In genomic region chr13:41021607-41022006, GRCm38 (mm10) we compare ENCODE assay signal across 28 mouse cellular contexts. TPM values are rescaled to one million over a fixed set of nuclear protein-coding genes. Genes with fewer than 3 reads are reported as not detected.
A peak's percentile ranks its signal among the peaks of the same experiment; 100 is the strongest.
DNase-seq lines count a peak whose midpoint lies in the region; ATAC-seq and TF ChIP-seq lines count a peak whose summit lies in the region.
"Had no signal": no experiment of that assay in that cellular context is flagged by ENCODE, and none has a peak within 500 bp of the region (broad histone marks: within the 10 kb centered on the region; RNA-seq: fewer than 3 reads in every experiment).

No protein-coding gene starts in this region.

- no peaks in the 10 kb centered on the region for H3K9me3 ChIP-seq in liver, embryonic 11.5 days (ENCODE audit: control insufficient read depth, low read length)
- H3K9me3 ChIP-seq in liver, postnatal 0 days (ENCODE audit: low read length): no peaks in the 10 kb centered on the region
- H3K9me3 ChIP-seq in liver, embryonic 14.5 days (ENCODE audit: control insufficient read depth, low read length): no peaks in the 10 kb centered on the region
- H3K9me3 ChIP-seq: G1E; hindbrain, embryonic 10.5 days; hindbrain, embryonic 15.5 days; limb, embryonic 12.5 days; megakaryocyte, embryonic 14.5 days; midbrain, embryonic 13.5 days had no signal

- peak overlapping the region; percentile 84 for H3K4me2 ChIP-seq in liver, embryonic 11.5 days
- H3K4me2 ChIP-seq in liver, postnatal 0 days (ENCODE audit: low read depth, low read length): no peak overlapping the region
- peak overlapping the region; percentile 92 for H3K4me2 ChIP-seq in liver, embryonic 14.5 days (ENCODE audit: low read depth)
- H3K4me2 ChIP-seq: hindbrain, embryonic 15.5 days; limb, embryonic 12.5 days; midbrain, embryonic 13.5 days had no signal

- H3K4me3 ChIP-seq in liver, embryonic 11.5 days (ENCODE audit: low read depth, low read length): no peak overlapping the region; the same call in 1 of the 2 replicates
- H3K4me3 ChIP-seq in liver, postnatal 0 days (ENCODE audit: low read depth, low read length): no peak overlapping the region
- H3K4me3 ChIP-seq in liver, embryonic 14.5 days (ENCODE audit: insufficient read depth in 1 of 2, low read depth in 2 of 2, low read length in 2 of 2): no peak overlapping the region
- H3K4me3 ChIP-seq: hindbrain, embryonic 10.5 days; hindbrain, embryonic 15.5 days; limb, embryonic 12.5 days; midbrain, embryonic 13.5 days had no signal

- no peak for ATAC-seq in liver, embryonic 11.5 days (replicated peaks; ENCODE audit: low FRiP score)
- ATAC-seq in liver, postnatal 0 days: no peak
- ATAC-seq in liver, embryonic 14.5 days (ENCODE audit: insufficient read depth): no peak
- ATAC-seq: forebrain, embryonic 14.5 days; inflammation-experienced regulatory T-cells, adult 6 months; lung, postnatal 0 days; midbrain, embryonic 13.5 days had no signal

- TF ChIP-seq EP300 in liver, postnatal 0 days (IDR thresholded peaks at IDR 0.05; ENCODE audit: low read depth): no peak
- TF ChIP-seq EP300 in liver, embryonic 14.5 days (IDR thresholded peaks at IDR 0.05; ENCODE audit: low read depth): no peak

- peaks cover 37% of the 10 kb centered on the region for H3K36me3 ChIP-seq in liver, embryonic 11.5 days (ENCODE audit: control insufficient read depth, insufficient read depth, low read length)
- peaks cover 53% of the 10 kb centered on the region for H3K36me3 ChIP-seq in liver, postnatal 0 days (replicated peaks; ENCODE audit: insufficient read depth, low read length)
- H3K36me3 ChIP-seq in liver, embryonic 14.5 days (replicated peaks; ENCODE audit: control insufficient read depth, insufficient read depth, low read depth): peaks cover 58% of the 10 kb centered on the region

- H3K27ac ChIP-seq in liver, embryonic 11.5 days (ENCODE audit: low read depth, low read length): 0 out of 2 replicates have a peak overlapping the region, but pooled peaks have one; percentile 99
- H3K27ac ChIP-seq in liver, postnatal 0 days (ENCODE audit: low read depth): no peak overlapping the region
- 0 out of 2 replicates have a peak overlapping the region, but pooled peaks have one; percentile 6 for H3K27ac ChIP-seq in liver, embryonic 14.5 days
- H3K27ac ChIP-seq: hindbrain, embryonic 10.5 days; hindbrain, embryonic 15.5 days; limb, embryonic 12.5 days; midbrain, embryonic 13.5 days had no signal

- DNase-seq in adrenal gland, adult 2 months: peak; percentile 39
- DNase-seq in adrenal gland, adult 8-10 months: no peak
- no peak for DNase-seq in liver, embryonic 11.5 days (ENCODE audit: low spot score)
- DNase-seq in liver, postnatal 0 days: no peak
- DNase-seq in liver, embryonic 14.5 days (ENCODE audit: low read depth in 3 of 3, low spot score in 3 of 3): no peak
- DNase-seq in yolk sac, embryonic 10.5 days (ENCODE audit: low spot score): no peak
- no peak for DNase-seq in left cerebral cortex, adult 8-10 months (ENCODE audit: low spot score in 2 of 2)
- DNase-seq: cerebellum, adult 2 months; cerebellum, postnatal 14 days; gastrocnemius, postnatal 25 days; heart, postnatal 14 days; kidney, adult 11 months; kidney, postnatal 14 days; layer of hippocampus, adult 9-11 months; lung, adult 18-20 months; lung, postnatal 4 days; thymus, postnatal 14 days had no signal

- no peaks in the 10 kb centered on the region for H3K27me3 ChIP-seq in liver, embryonic 11.5 days (replicated peaks; ENCODE audit: control insufficient read depth, insufficient read depth, low read length)
- H3K27me3 ChIP-seq in liver, postnatal 0 days (ENCODE audit: insufficient read depth, low read length): no peaks in the 10 kb centered on the region
- H3K27me3 ChIP-seq in liver, embryonic 14.5 days (ENCODE audit: control insufficient read depth, insufficient read depth, low read length): no peaks in the 10 kb centered on the region
- H3K27me3 ChIP-seq: hindbrain, embryonic 15.5 days; limb, embryonic 12.5 days; megakaryocyte, embryonic 14.5 days; midbrain, embryonic 13.5 days had no signal

- no peak for TF ChIP-seq CTCF in liver, postnatal 0 days (IDR thresholded peaks at IDR 0.05; ENCODE audit: low read depth)
- no peak for TF ChIP-seq CTCF in liver, embryonic 14.5 days (IDR thresholded peaks at IDR 0.05; ENCODE audit: low read depth)

- 86% methylated on average over 6 of the region's 6 CpGs for WGBS in liver, embryonic 11.5 days
- 86% methylated on average over 6 of the region's 6 CpGs for WGBS in liver, postnatal 0 days (ENCODE audit: insufficient replicate concordance)
- 78% methylated on average over 6 of the region's 6 CpGs for WGBS in liver, embryonic 14.5 days (ENCODE audit: insufficient replicate concordance)

- H3K4me1 ChIP-seq in liver, embryonic 11.5 days (replicated peaks; ENCODE audit: control insufficient read depth, insufficient read depth, low read length): peaks cover 28% of the 10 kb centered on the region
- H3K4me1 ChIP-seq in liver, postnatal 0 days (ENCODE audit: insufficient read depth): peaks cover 30% of the 10 kb centered on the region
- peaks cover 19 to 56% of the 10 kb centered on the region in 2 experiments for H3K4me1 ChIP-seq in liver, embryonic 14.5 days (replicated peaks; ENCODE audit: control insufficient read depth in 2 of 2, insufficient read depth in 2 of 2, low read length in 1 of 2)

- peak overlapping the region; percentile 77; the same call in 1 of the 2 replicates for H3K9ac ChIP-seq in liver, embryonic 11.5 days (ENCODE audit: low read depth, low read length)
- no peak overlapping the region for H3K9ac ChIP-seq in liver, postnatal 0 days (replicated peaks)
- no peak overlapping the region for H3K9ac ChIP-seq in liver, embryonic 14.5 days (replicated peaks)
- H3K9ac ChIP-seq: hindbrain, embryonic 15.5 days; limb, embryonic 12.5 days; midbrain, embryonic 13.5 days had no signal

RNA-seq across cellular contexts. Expression of gene Tmem14c, which starts 5.5 kb away (rescaled TPM):
- 100 to 1,000 TPM; 126 to 176 TPM for total RNA-seq in adrenal gland, adult 2 months (2021)
- polyA plus RNA-seq in adrenal gland, adult 2 months (2012; rRNA removed): 77.8 and 84.7 TPM in 2 replicates
- total RNA-seq in adrenal gland, adult 8-10 months (2022): 100 to 1,000 TPM; 108 to 169 (median 133) TPM
- polyA plus RNA-seq in liver, embryonic 11.5 days (2014; fragmentation: Nextera tagmentation; extraction: Ambion mirVana): 954 and 957 TPM in 2 replicates
- polyA plus RNA-seq in liver, postnatal 0 days (2015; fragmentation: Nextera tagmentation; extraction: Ambion mirVana): 383 and 408 TPM in 2 replicates
- 335 and 364 TPM in 2 replicates for polyA plus RNA-seq in liver, embryonic 14.5 days (2012; rRNA removed)
- polyA plus RNA-seq in liver, embryonic 14.5 days (2014; fragmentation: Nextera tagmentation; extraction: Ambion mirVana): 866 and 947 TPM in 2 replicates
- 10 to 100 TPM; 51.1 to 58.5 (median 56.2) TPM for total RNA-seq in left cerebral cortex, adult 8-10 months (2022)

RNA-seq across cellular contexts. Expression of gene Pak1ip1, which starts 20.8 kb away (rescaled TPM):
- 10 to 100 TPM; 50.1 to 61.7 TPM for total RNA-seq in adrenal gland, adult 2 months (2021)
- polyA plus RNA-seq in adrenal gland, adult 2 months (2012; rRNA removed): 78.6 and 87.0 TPM in 2 replicates
- total RNA-seq in adrenal gland, adult 8-10 months (2022): 10 to 100 TPM; 55.7 to 64.6 (median 57.4) TPM
- 105 and 109 TPM in 2 replicates for polyA plus RNA-seq in liver, embryonic 11.5 days (2014; fragmentation: Nextera tagmentation; extraction: Ambion mirVana)
- polyA plus RNA-seq in liver, postnatal 0 days (2015; fragmentation: Nextera tagmentation; extraction: Ambion mirVana): 43.1 and 45.8 TPM in 2 replicates
- polyA plus RNA-seq in liver, embryonic 14.5 days (2012; rRNA removed): 32.5 and 51.0 TPM in 2 replicates
- 60.0 and 65.4 TPM in 2 replicates for polyA plus RNA-seq in liver, embryonic 14.5 days (2014; fragmentation: Nextera tagmentation; extraction: Ambion mirVana)
- total RNA-seq in left cerebral cortex, adult 8-10 months (2022): 10 to 100 TPM; 37.6 to 41.1 (median 40.2) TPM

RNA-seq across cellular contexts. Expression of gene Mak, which starts 57.9 kb away (rescaled TPM):
- total RNA-seq in adrenal gland, adult 2 months (2021): under 1 TPM; 0.14 TPM
- 0.02 TPM in 1 of 2 replicates, not detected in the other for polyA plus RNA-seq in adrenal gland, adult 2 months (2012; rRNA removed)
- under 1 TPM in 2 of 4 experiments, not detected in 2; 0.09 to 0.22 TPM for total RNA-seq in adrenal gland, adult 8-10 months (2022)
- 0.34 and 0.56 TPM in 2 replicates for polyA plus RNA-seq in liver, embryonic 11.5 days (2014; fragmentation: Nextera tagmentation; extraction: Ambion mirVana)
- polyA plus RNA-seq in liver, postnatal 0 days (2015; fragmentation: Nextera tagmentation; extraction: Ambion mirVana): 0.04 and 0.08 TPM in 2 replicates
- polyA plus RNA-seq in liver, embryonic 14.5 days (2012; rRNA removed): 0.03 and 0.09 TPM in 2 replicates
- 0.11 and 0.27 TPM in 2 replicates for polyA plus RNA-seq in liver, embryonic 14.5 days (2014; fragmentation: Nextera tagmentation; extraction: Ambion mirVana)
- total RNA-seq in left cerebral cortex, adult 8-10 months (2022): 1 to 10 TPM; 3.1 to 3.7 (median 3.2) TPM
- total RNA-seq: gastrocnemius, adult 18-20 months; gastrocnemius, postnatal 25 days; heart, adult 8-10 months had no signal
- polyA plus RNA-seq: G1E had no signal
